Mouse (Mus musculus) bone marrow macrophage, adult 2 months (primary cell): ENCODE data around the gene Chmp2a.

Source experiments
- CTCF ChIP-seq: IDR thresholded peaks from 2 replicates; pipeline ENCODE4 v1.5.1; 2012; ENCODE audit warnings: low read depth, mild to moderate bottlenecking, low read length, moderate library complexity
- POLR2A ChIP-seq: IDR thresholded peaks from 2 replicates; pipeline ENCODE4 v1.6.1; 2012; ENCODE audit warnings: mild to moderate bottlenecking, low read depth, low read length, borderline replicate concordance

DNA sequence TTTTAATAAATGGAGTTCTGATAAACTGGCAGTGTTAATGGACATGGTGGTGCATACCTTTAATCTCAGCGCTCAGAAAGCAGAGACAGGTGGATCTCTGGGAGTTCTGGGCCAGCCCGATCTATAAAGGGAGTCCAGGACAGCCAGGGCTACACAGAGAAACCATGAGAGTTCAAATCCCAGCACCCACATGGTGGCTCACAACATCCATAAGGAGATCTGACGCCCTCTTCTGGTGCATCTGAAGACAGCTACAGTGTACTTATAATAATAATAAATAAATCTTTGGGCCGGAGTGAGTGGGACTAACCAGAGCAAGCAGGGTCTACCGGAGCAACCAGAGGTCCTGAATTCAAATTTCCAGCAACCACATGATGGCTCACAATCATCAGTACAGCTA is 31.2 kb downstream of the Chmp2a start:
- TF ChIP-seq CTCF (no peak), POLR2A (no peak)
